Mouse (Mus musculus) ovary, postnatal 36 days (tissue): ENCODE measurements at regions not wholly inside any gene's neighbourhood (a gene's known extent, or its start where the extent isn't known, plus 50 kb on each side); places are given as distances from the start of the nearest gene placed in this dataset.

ENCODE experiments used
- DNase-seq: peaks from one replicate; pipeline ENCODE4 v3.0.0; 2022; ENCODE audit warnings: low spot score, mixed read lengths

DNA sequence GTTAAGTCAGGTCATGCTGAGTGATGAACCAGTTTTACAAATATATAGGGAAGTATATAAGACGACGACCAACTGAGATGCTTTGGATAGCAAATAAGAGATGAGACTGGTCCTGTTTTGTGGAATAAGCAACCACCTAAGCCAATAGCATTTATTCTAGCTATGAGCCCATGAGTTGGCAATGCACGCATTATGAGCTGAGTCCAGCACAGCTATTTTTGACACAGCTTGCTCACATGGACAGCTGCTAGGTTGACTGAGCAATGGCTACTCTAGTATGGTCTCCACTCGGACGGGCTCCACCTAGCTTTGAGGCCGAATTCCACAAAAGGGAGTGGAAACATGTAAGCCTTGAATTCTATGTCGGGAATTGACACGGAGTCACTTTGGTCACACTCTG is 146.1 kb upstream of the Dyrk2 start:
- DNase-seq, result no peak

DNA sequence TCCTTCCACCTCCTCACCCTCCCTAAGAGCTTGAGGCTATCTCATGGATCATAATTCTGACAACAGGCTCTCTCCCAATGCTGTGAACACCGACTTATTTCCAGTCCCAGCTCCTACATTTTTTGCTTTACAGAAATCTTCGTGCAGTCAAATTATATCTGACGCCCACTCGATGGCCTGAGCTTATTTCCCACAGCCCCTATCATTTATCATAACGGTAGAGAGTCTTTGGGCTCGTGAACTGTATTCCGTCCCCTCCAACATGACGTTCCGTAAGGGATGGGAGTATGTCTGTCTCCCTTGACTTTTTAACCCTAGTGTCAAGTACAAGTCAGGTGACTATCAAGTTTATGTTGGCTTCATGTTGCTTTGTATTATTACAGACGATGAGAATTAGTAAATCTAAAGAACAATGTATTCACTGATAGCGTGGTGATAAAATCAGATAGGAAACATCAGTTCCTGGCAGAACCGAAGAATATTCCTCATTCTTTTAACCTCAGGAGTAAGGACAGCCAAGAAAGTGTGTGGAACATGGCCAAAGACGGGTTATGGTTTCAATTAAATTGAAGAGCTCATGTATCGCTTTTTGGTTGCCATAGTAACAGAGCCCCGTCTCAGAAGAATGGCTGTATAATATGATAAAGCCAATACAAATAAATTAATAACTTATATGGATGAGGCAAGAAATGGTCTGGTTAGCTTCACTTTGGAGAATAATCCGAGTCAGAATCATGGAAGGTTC is 145.5 kb upstream of the Dyrk2 start:
- no peak for DNase-seq

DNA sequence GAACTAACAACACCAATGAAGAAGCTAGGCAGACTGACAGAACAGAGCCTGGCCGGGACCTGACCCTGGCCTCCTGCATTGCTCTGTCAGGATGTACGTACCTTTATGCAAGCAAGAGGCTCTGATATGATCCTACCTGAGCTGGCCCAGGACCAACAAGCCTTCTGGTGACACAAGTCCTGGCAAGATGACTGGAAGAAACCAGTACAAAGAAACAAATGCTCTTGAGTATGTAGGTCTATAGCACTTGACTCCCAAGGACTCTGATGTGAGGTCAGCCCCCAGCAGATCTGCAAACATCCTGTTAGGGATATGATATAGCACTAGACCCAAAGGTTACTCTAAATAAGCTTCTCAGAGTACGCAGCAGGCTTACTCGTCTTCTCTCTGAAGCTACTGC is 144.7 kb upstream of the Dyrk2 start:
- DNase-seq, result no peak

DNA sequence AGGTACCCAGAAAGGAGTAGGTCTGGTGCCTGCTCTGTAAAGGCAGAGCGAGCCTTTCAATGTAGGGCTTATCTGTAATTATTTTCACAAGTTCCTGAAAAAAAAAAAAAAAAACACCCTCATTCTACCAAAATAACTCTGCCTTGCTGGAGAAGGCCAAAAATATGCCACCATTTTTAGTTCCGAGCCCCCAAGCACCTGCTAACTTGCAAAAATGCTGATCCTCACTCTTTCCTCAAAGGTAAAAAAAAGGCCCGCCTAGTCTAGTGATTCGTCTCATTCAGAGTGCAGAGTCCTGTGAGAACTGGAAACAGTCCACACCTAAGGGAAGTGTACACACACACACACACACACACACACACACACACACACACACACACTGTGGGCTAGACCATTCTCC is 143.7 kb upstream of the Dyrk2 start:
- no peak for DNase-seq

DNA sequence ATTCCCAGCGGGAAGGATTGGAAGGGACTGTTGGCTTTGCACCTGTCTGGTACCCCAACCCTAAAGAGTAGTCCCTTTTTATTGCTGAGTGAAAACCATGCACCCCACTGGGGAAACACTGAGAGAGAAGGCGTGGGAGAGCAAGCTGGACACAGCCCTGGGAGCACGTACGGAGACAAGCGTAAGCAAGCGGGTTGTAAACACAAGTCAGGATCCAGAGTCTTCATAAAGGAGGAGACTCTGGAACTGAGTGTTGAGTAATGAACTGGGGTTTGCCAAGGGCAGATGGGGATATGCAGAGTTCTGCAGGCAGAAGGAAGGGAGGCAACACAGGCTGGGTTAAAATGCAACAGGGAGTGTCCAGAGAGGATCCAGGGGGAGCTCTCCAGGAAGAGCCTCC is 141.5 kb upstream of the Dyrk2 start:
- DNase-seq, result no peak

DNA sequence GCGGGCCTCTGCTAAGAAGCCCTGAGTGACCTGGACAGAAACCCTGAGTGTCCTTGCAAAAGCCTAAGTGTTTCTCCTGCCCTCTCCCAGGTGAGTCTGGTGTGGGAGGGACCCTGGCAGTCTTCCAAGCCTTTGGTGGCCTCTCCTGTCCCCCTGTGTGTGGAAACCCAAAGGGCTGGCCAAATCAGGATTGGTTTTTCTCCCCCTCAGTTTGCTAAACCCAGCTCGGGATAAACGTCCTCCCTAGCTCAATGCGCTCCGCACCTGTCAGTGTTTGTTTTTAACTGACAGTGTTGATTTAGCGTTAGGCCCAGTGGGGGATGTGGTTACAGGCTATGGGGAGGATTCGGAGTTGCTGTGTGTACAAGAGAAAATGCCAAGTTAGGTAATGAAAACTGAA is 140.9 kb upstream of the Dyrk2 start:
- DNase-seq, result peak; percentile 47

DNA sequence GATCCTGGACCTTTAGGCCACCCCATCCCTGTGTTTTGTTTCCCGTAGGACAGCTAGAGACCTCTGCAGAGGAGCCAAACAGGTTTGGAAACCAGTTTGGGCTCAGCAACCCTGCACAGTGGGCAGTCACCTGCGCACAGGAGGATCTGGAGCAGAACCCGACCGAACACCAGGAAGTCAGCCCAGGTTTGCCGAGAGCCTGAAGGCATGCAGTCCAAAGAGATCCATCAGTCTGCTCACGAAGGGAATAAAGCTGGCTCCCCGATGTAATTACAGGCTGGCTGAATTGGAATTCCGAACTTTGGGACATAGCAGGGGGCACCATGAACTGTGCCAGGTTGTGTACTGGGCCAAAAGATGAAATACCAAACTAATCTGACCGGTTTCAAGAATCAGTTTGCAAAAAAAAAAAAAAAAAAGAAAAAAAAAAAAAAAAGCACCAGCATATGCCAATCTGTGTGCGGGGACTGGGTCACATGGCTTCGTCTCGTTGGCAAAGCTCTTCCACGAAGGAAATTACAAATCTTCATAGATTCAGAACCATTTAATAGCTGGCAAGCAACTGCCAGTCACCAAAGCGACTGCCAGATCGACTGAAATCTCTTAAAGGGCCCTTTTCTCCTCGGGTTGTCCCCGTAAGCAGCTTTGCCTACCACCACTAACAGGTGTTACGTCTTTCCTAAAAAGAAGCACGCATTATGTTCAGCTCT is 137.0 kb upstream of the Dyrk2 start:
- DNase-seq, result peak; percentile 10

DNA sequence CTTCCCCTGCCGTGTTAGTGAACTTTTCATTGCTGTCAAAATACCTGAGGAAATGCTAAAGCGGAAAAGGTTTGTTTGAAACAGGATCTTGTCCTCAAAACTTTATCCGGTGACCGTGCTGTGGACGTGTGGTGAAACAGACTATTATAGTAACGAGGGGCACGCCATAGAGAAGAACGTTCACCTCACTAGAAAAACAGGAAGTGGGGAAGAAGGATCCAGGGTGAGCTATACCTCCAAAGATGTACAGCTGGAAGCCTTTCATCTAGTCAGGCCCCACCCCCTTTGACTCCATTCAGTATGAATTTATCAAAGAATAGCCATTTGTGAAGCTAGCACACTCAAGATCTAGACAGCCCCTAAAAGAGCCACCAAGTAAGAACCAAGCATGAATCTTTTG is 135.5 kb upstream of the Dyrk2 start:
- DNase-seq, result no peak

DNA sequence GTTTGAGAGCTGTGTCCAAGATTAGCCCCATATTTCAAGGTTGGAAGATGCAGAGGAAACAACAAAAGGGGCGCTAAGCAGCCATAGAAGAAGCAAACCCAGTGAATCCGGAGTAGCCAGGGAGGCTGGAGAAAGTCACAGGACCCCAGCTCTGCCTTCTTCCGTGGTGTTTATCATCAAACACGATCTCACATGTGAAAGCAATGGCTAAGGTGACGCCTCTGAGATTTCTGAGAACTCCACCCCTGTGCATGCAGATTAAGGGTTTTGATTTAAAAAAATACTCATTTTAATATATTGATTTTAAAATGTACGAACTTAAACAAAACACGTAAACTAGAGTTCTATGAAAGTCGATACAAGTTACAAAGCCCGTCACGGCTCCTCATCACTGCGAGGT is 134.4 kb upstream of the Dyrk2 start:
- DNase-seq, result no peak

DNA sequence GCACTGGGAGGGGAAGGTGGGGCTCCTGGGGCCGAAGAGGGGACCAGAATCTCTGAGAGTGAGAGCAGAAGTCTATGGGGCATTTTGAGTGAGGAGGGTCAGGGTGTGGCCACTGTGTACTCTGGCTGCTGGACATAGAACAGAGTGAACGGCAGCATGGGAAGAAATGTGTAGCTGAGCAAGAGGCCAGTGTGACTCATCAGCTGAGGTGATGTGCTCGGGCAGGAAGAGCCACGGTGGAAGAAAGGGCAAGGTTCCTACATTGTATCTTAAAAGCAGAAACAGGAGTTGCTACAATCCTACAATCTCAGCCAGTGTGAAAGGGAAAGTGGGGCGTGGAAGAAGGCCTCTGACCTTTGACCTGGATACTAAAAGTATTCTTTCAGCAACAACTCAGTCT is 133.8 kb upstream of the Dyrk2 start:
- no peak for DNase-seq

DNA sequence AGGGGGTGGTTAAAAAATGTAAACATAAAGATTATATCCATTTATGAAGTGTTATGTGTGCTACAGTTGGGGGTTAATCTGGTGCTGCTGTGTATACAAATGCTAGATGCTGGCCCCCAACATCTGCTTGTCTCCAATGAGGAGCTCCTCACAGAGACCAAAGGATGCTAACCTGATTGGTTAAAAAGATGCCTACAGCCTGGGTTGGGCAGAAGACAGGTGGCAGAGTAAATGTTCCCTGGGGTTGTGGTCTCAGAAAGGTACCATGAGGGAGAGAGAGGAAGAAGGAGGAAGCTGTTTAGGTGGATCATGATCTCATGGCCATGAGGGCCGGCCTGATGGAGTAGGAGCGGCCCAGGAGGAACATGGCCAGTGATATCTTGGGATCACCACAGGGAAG is 133.0 kb upstream of the Dyrk2 start:
- no peak for DNase-seq

DNA sequence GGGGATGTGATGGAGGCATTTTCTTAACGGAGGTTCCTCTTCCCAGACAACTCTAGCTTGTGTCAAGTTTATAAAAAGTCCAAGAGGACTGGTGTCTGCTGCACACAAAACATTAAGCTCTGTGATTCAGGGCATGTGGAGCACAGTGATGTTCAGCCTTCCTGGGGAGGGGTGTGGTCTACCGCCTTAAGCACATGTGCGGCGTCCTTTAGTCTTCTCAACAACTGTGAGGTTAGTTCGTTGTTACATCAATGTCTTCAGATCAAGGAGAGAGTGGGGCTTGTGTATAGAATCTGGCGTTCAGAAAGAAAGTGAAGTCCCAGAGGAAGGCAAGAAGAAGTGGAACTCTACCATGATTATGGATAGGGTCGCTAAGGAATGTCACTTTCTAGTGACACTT is 131.9 kb upstream of the Dyrk2 start:
- no peak for DNase-seq

DNA sequence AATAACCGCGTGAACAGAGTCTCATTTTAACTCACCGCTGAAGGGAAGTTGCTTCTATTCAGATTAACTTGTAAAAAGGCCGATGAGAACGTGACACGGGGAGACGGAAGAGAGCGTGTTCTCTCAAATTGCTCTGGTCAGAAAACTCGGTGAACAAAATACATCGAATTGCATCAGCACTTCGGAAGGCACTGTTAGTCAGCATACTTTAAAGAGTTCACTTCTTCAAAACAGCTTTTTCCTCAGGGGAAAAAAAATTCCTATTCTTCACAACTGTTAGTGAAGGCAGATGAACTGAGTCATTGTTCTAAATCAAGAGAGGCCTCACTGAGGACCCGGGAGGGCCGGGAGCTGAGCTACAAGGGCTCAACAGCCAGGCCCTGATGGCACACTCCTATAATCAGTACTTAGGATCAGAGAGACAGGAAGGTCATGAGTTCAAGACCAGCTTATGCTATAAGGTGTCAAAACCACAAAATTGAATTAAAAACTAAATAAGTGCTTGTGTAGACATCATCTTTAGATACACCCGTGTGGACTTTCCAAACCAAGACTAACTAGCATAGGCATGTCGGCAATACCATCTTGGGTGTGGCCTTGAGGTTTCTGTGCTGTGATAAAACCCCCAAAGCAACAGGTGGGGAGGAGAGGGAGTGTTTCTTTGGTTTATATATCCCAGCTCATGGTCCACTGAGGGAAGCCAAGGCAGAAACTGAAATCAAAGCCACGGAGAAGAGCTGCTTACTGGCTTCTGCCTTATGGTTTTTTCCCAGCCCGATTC is 131.2 kb upstream of the Dyrk2 start:
- no peak for DNase-seq

DNA sequence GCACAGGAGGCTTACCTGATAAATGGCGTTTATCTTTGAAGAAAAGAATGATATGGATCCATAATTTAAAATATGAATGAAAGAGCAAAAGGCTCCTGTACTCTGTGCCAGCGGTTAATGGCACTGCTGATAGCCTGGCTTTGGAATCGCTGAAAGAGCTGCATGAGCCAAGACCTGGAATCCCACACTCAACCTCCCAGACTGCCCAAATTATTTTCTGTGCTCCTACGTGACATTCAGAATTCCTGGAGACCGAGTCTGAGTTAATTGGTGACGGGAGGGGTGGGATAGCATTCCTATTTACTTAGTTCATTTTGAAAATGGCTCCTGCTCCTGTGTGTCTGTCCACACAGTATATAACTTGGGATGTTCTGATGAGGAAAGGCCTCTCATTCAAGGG is 129.0 kb upstream of the Dyrk2 start:
- no peak for DNase-seq

DNA sequence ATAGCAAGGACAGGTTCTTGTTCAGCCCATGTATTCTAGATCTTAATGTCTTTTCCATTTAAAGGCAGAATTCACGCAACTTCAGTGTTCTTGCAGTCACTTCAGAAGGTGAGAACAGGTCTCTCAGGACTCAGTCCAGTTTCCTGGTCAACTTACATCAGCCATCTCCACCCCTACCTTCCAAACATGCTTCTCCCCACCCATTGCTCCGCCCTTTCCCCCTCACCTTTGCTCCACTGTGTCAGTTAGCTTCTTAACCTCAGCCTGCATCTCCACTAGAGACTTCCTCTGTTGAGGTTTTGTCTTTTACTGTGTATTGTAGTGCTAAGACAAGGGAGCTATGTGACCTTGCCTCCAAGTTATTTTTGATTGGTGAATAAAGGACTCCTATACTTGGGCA is 127.0 kb upstream of the Dyrk2 start:
- DNase-seq, result no peak

DNA sequence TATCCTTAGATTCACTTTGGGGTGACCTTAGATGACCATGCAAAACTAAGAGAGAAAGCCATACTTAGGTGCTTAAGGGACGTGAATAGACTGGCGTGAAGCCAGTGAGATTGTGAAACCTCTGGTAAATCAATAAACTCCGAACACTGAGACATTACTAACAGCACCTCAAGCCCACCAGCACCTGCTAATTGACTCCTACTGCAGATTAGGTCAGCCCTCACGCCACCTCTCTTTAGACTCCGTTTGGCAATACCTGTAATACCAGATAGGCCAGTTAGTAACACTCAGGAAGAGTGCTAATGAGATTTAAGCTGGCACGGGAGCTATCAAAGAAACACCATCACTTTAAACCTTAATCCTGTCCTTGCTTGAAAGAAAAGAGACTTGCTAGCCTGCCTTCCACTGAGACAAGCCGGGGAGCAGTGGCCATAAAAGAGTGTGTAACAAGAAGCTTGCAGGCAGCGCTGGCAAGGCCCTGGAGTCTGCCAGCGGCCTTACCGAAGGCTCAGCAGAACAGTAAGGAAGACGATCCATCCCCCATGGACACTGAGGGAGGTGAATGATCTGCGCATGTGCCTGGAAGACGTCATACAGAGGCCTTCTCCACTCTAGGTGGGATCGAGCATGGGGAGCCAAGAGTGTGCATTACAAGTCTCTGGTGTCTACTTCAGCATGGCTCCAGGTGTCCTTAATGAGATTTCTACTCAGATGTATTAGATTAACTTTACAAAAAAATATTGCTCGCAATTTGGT is 124.0 kb upstream of the Dyrk2 start:
- no peak for DNase-seq

DNA sequence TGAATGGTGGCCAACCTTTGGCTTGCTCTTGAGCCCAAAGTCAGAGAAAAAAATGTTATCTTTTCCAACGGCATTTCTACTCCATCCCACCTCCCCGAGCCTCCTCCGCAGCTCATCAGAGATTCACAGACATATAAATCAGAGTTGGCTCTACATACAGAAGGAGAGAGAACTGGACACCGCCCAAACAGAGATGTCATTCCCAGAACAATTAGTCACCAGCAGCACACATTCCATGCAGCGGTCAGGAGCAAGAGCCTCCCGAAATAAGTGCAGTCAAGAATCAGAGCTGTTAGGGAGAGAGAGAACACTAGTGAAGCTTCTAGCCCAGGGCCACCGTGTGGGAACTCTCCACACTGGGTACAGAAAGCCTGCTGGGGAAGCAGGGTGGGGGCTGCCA is 121.2 kb upstream of the Dyrk2 start:
- no peak for DNase-seq

DNA sequence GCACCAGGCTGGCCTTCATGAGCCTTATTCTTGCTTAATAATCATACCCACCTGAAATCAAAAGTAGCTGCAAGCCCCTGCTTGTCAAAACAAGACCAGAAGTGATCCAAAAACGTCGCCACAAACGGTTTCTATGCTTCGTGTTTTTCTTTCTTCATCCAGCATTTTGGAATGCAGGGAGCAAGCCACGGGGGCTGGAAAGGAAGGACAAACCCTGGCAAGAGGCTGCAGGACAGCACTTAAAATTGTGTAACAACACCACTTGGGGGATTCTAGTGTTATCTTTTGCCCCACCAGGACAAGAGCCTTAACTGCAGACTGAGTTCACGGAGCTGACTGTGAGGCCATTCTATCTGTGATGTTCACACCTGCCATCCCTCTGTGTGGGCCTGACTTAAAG is 120.5 kb upstream of the Dyrk2 start:
- DNase-seq, result no peak

DNA sequence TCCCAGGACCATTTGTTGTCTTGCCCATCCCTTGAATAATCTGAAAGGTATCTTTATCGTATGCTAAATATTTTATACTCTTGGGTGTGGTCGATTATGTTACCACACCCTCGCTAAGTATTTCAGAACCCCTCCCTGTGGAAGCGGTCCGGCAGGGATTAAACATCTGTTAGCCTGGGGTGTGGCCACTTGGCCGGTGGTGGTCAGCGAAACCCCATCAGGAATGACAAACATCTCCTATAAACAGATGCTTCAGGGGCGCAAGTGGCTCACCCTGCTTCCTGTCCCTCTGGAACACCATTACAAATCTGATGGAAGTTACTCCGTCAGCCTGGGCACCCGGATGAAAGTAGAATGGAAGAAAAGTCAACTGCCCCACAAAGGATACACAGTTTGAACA is 119.8 kb upstream of the Dyrk2 start:
- no peak for DNase-seq

DNA sequence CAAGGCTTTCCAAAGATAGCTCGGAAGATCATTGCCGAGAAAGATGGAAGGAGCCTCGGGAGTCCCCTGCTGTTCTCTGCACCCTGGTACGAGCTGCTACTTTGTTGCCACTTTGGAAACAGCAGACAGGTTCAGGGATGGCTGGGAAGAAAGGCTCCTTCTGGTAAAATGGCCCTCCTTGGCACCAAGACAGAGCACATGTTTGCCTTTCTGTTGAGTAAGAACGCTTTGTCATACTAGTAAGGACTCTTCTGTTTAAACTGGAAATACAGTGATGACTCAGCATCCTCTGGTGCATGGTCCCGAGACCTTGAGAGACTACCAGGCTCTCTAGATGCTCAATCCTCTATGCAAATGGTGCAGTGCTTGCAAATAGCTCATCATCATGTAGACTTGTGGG is 118.2 kb upstream of the Dyrk2 start:
- no peak for DNase-seq

DNA sequence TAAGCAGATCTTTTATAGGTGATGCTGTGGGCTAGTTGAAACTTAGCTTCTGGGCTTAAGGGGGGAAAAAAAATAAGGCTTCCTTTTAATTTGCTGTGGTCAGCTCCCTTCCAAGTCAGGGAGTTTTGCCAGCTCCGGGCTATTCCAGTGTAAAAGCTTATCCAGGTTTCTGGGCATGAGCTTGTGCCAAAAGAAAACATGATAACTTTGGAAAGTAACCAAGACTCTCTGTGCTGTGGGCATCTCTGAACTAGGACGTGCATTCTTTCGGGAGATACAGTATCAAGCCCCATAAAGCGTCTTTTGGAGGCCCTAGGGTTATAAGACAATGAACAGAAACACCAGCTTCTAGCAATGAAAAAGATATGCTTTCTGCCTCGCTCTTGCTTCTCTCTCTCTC is 114.6 kb upstream of the Dyrk2 start:
- no peak for DNase-seq

DNA sequence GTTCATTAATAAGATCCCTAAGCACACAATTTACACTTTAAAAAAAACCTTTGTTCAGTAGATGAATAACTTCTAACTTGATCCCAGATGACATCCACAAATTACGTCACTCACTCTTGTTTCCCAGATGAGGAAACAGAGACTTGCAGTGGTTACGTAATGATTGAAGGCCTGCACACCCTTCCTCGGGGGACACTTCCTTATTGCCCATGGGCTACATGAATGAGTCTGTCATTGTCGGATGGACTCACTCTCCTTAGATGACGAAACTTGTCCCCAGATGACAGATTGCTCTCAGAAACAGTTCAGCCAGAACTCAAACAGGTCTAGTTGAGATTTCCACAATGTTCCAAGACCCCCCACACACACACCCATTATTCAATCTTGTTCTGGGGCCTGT is 111.4 kb upstream of the Dyrk2 start:
- no peak for DNase-seq

DNA sequence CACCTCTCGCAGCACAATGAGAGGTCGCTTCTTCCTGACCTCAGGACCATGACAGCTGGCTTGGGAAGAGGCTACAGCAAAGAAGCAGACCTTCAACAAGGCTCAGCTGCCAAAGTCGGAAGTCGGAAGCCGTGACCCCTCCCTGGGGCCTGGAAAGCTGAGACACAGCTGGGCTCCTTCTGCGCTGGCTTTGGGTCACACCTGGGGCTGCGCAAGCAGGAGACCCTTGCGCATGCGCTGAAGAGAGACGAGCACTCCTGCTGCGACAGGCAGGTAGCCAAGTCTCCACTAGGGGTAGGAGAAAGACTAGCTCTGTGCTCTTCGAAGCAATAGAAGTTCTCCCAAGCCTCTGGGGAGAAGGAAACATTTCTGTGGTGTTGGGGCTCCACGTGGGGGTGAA is 109.3 kb upstream of the Dyrk2 start:
- DNase-seq, result no peak
